Mouse (Mus musculus) ovary, adult 10 weeks (tissue): Measurements from ENCODE around the gene St6galnac6. TPM values are rescaled to one million over a fixed set of nuclear protein-coding genes. Genes with fewer than 3 reads are reported as not detected.

ENCODE experiments used
- polyA plus RNA-seq: library from polyadenylated mRNA; stranded (reverse); fragments of 350-450 nt; fragmentation: Illumina TruSeq; extraction: RNeasy Lipid Tissue Mini Kit (QIAGEN cat#74804); gene quantifications from one replicate; pipeline ENCODE4 v1.2.3, GENCODE M21; 2014

St6galnac6 gene
- 2.8 TPM for polyA plus RNA-seq

GRCm38 (mm10) chr2:32599409-32599808 is at the start of gene St6galnac6:
TSS of gene St6galnac6 (plus strand) at chr2:32599709.

DNA sequence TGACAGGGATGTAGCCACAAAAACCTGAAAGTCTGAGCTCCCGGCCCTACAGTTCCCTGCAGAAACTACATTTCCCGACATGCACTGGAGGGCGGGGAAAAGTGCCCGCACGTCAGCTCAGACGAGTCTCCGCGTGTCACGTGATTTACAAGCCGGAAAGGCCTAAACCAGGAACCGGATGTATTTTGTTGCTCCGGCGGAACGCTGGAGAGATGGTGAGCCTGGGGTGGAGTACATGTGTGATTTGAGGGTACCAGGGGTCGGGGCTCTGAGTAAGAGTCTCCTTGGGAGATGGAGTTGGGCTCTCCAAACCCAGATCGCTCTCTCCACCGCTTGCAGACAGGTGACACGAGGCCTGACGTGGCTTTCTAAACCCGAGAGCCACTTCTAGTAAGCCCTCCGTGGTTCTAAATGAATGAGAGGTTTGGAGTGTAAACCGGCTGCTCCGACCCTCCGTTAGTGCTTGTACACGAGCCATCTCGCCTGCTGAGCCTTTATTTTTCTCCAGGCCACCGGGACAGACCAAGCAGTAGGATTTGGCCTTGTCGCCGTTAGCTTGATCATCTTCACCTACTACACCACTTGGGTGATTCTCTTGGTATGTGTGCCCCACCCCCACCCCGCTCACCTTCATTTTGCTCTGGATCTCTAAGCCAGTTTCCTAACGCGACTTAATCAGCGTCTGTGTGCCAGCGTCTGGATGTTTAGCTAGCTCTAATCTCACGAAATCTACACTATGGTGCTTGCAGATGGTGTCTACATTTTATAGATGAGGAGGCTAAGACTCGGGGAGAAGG is 28.6 kb upstream of the St6galnac6 start, which contains the start of gene Dpm2:
TSS of gene Dpm2 (plus strand) at position 161 of the 797 bp plus-strand sequence.

DNA sequence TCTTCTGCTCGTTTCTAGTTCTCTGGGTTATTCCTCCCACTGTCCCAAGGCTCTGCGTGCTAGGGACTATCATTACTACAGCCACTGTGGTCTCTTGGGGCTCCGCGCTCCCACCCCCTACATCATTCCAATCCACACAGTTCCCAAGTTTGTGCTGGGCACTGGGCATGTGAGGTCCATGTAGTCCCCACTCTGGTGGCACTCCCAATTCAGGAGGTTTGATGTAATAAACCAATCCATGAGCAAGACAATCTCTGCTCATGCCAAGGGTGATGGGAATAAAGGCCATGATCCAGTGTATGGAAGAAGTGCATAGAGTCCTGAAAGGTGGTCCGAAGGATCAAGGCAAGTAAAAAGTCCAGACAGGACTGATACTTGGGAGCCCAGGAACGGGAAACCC is 25.0 kb upstream of the St6galnac6 start, which contains the start of gene Pip5kl1:
TSS of gene Pip5kl1 (plus strand) at position 301 of the 400 bp plus-strand sequence.

GRCm38 (mm10) chr2:32575586-32576160 is 23.8 kb upstream of the St6galnac6 start, which contains the start of gene 9430097D07Rik:
TSS of gene 9430097D07Rik (minus strand) at chr2:32575684.

GRCm38 (mm10) chr2:32586871-32587351 is 12.6 kb upstream of the St6galnac6 start, which contains the start of gene St6galnac4:
TSS of gene St6galnac4 (plus strand) at chr2:32587095.

GRCm38 (mm10) chr2:32621517-32621859 is 22.0 kb downstream of the St6galnac6 start, which contains the start of gene Ak1:
TSS of gene Ak1 (plus strand) at chr2:32621758.

DNA sequence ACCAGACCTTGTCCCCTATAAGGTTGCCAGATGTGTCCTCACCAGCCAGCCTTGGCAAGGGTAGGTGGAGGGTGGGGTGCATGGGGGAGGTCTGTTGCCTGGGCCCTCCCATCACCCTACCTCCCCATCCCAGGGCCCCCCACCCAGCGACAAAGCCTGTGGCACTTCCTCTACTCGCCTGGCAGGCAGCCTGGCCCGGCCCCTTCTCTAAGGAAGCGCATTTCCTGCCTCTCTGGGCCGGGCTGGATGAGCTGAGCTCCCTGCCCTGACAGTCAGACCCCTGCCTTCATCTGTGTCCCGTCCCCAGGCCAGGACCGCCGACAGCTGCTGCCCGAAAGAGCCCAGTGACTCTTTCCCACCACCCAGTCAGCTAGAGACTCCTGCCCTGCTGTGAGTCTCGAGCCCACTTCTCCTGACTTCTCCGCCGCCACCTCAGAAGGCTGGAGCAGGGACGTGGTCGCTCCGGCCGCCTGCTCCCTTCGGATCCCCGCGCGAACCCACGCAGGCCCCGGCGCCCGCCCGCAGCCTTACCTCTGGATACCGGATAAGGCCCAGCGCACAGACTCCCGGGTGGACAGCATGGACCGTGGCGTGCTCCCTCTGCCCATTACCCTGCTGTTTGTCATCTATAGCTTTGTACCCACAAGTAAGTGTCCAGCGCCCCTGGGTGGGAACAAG is 47.0 kb downstream of the St6galnac6 start, which contains the start of gene Eng:
TSS of gene Eng (plus strand) at position 217 of the 678 bp plus-strand sequence.

Other genes starting within 250 kb of the St6galnac6 start
- gene Ciz1, start 247.4 kb upstream of the St6galnac6 start, polyA plus RNA-seq = 4.8 TPM
- 1.4 TPM for gene Dnm1, start 246.4 kb upstream of the St6galnac6 start, polyA plus RNA-seq
- 1.7 TPM for gene 1110008P14Rik, start 217.8 kb upstream of the St6galnac6 start, polyA plus RNA-seq
- 5.6 TPM for gene Lcn2, start 211.5 kb upstream of the St6galnac6 start, polyA plus RNA-seq
- 1.9 TPM for gene Ptges2, start 203.8 kb upstream of the St6galnac6 start, polyA plus RNA-seq
- 0.83 TPM for gene Naif1, start 149.3 kb upstream of the St6galnac6 start, polyA plus RNA-seq
- 1.1 TPM for gene Slc25a25, start 148.3 kb upstream of the St6galnac6 start, polyA plus RNA-seq
- 4.4 TPM for gene Fam102a, start 64.4 kb upstream of the St6galnac6 start, polyA plus RNA-seq
- gene Dpm2, start 28.9 kb upstream of the St6galnac6 start, polyA plus RNA-seq = 3.4 TPM
- gene Pip5kl1, start 24.9 kb upstream of the St6galnac6 start, polyA plus RNA-seq = not detected
- not detected for gene 9430097D07Rik, start 24.0 kb upstream of the St6galnac6 start, polyA plus RNA-seq
- gene St6galnac4, start 12.6 kb upstream of the St6galnac6 start, polyA plus RNA-seq = 1.8 TPM
- 1.8 TPM for gene Ak1, start 22.0 kb downstream of the St6galnac6 start, polyA plus RNA-seq
- 1.1 TPM for gene Eng, start 46.9 kb downstream of the St6galnac6 start, polyA plus RNA-seq
- gene Fpgs, start 104.4 kb downstream of the St6galnac6 start, polyA plus RNA-seq = 1.2 TPM
- 61.4 TPM for gene Cdk9, start 113.4 kb downstream of the St6galnac6 start, polyA plus RNA-seq
- 0.14 TPM for gene Sh2d3c, start 121.3 kb downstream of the St6galnac6 start, polyA plus RNA-seq
- gene 6330409D20Rik, start 141.3 kb downstream of the St6galnac6 start, polyA plus RNA-seq = not detected
- 1.0 TPM for gene Tor2a, start 157.5 kb downstream of the St6galnac6 start, polyA plus RNA-seq
- 0.37 TPM for gene Ttc16, start 175.9 kb downstream of the St6galnac6 start, polyA plus RNA-seq
- gene Ptrh1, start 176.1 kb downstream of the St6galnac6 start, polyA plus RNA-seq = not detected
- not detected for gene Cfap157, start 184.7 kb downstream of the St6galnac6 start, polyA plus RNA-seq
- 5.5 TPM for gene Stxbp1, start 247.5 kb downstream of the St6galnac6 start, polyA plus RNA-seq